Mouse (Mus musculus) erythroblast, embryonic 14.5 days (primary cell): ENCODE measurements around the gene Sarm1. TPM values are rescaled to one million over a fixed set of nuclear protein-coding genes. Genes with fewer than 3 reads are reported as not detected.

Experiments used
- H3K27me3 ChIP-seq: 2 replicates; pipeline ENCODE4 v1.6.1; 2012; ENCODE audit warnings: inconsistent platforms; ENCODE audit not compliant: control insufficient read depth
- H3K36me3 ChIP-seq: 2 replicates; pipeline ENCODE4 v1.6.1; 2012; ENCODE audit warnings: mild to moderate bottlenecking, inconsistent platforms; ENCODE audit not compliant: control insufficient read depth
- H3K4me1 ChIP-seq: 2 replicates; pipeline ENCODE4 v1.6.1; 2012; ENCODE audit warnings: inconsistent platforms; ENCODE audit not compliant: control insufficient read depth
- H3K4me3 ChIP-seq: replicated peaks from 2 replicates; pipeline ENCODE3; 2012; ENCODE audit warnings: moderate library complexity, mild to moderate bottlenecking, inconsistent platforms
- H3K9me3 ChIP-seq: 2 replicates; pipeline ENCODE4 v1.6.1; 2012; ENCODE audit warnings: low read length, inconsistent platforms, mixed read lengths; ENCODE audit not compliant: control insufficient read depth
- GATA1 ChIP-seq: IDR thresholded peaks from 2 replicates; pipeline ENCODE4 v1.6.1; 2012; ENCODE audit warnings: low read length, inconsistent platforms, mixed read lengths
- TAL1 ChIP-seq: IDR thresholded peaks from 3 replicates; pipeline ENCODE4 v1.6.1; 2012; ENCODE audit warnings: low read length, inconsistent platforms, mixed read lengths
- polyA plus RNA-seq: library from polyadenylated mRNA; stranded (reverse); fragments of >175 nt; gene quantifications from 2 replicates; pipeline ENCODE4 v1.2.3, GENCODE M21; 2012

The Sarm1 gene
- polyA plus RNA-seq, 1 experiment: not detected

- peaks cover 14% of the 10 kb centered on the region for H3K4me1 ChIP-seq
- TF ChIP-seq TAL1 (no peak), GATA1 (no peak)
- peak within 1 kb of the TSS; percentile 52 for H3K4me3 ChIP-seq
- H3K36me3 ChIP-seq: no peaks in the 10 kb centered on the region; the same call in 1 of the 2 replicates
- H3K27me3 ChIP-seq: peaks cover 69% of the 10 kb centered on the region
- peaks cover 4% of the 10 kb centered on the region; the same call in 1 of the 2 replicates for H3K9me3 ChIP-seq
Observed at GRCm38 (mm10) chr11:78499004-78499403, 1.4 kb upstream of the Sarm1 start, which contains the start of gene Vtn. Gene Vtn (plus strand): TSS chr11:78499091.

- Histone ChIP-seq H3K36me3 (no peaks in the 10 kb centered on the region; the same call in 1 of the 2 replicates), H3K27me3 (peaks cover 74% of the 10 kb centered on the region), H3K4me1 (peaks cover 14% of the 10 kb centered on the region), H3K4me3 (peak overlapping the region; percentile 43), H3K9me3 (peaks cover 4% of the 10 kb centered on the region; the same call in 1 of the 2 replicates)
- TF ChIP-seq TAL1 (no peak), GATA1 (no peak)
Observed at GRCm38 (mm10) chr11:78497071-78497541, 448 bp downstream of the Sarm1 start.

GRCm38 (mm10) chr11:78495904-78496303, 1.6 kb downstream of the Sarm1 start:
- Histone ChIP-seq H3K27me3 (peaks cover 84% of the 10 kb centered on the region), H3K9me3 (peaks cover 4% of the 10 kb centered on the region; the same call in 1 of the 2 replicates), H3K4me3 (no peak overlapping the region), H3K4me1 (peaks cover 14% of the 10 kb centered on the region), H3K36me3 (no peaks in the 10 kb centered on the region; the same call in 1 of the 2 replicates)
- no peak for TF ChIP-seq GATA1
- no peak for TF ChIP-seq TAL1

- Histone ChIP-seq H3K4me1 (0 out of 2 replicates have a peak, but pooled peaks cover 3% of the 10 kb centered on the region), H3K36me3 (no peaks in the 10 kb centered on the region), H3K4me3 (no peak overlapping the region), H3K27me3 (peaks cover 85% of the 10 kb centered on the region), H3K9me3 (no peaks in the 10 kb centered on the region)
- TF ChIP-seq TAL1 (no peak), GATA1 (no peak)
Observed at GRCm38 (mm10) chr11:78490781-78491241, 6.7 kb downstream of the Sarm1 start.

GRCm38 (mm10) chr11:78488168-78488567, 9.4 kb downstream of the Sarm1 start:
- no peak overlapping the region for H3K4me3 ChIP-seq
- no peak for TF ChIP-seq TAL1
- no peak for TF ChIP-seq GATA1
- H3K27me3 ChIP-seq: peaks cover 78% of the 10 kb centered on the region
- 0 out of 2 replicates have a peak, but pooled peaks cover 3% of the 10 kb centered on the region for H3K4me1 ChIP-seq
- H3K36me3 ChIP-seq: no peaks in the 10 kb centered on the region
- no peaks in the 10 kb centered on the region for H3K9me3 ChIP-seq

- Histone ChIP-seq H3K4me1 (no peaks in the 10 kb centered on the region), H3K27me3 (peaks cover 43% of the 10 kb centered on the region), H3K4me3 (no peak overlapping the region), H3K36me3 (no peaks in the 10 kb centered on the region), H3K9me3 (no peaks in the 10 kb centered on the region)
- no peak for TF ChIP-seq TAL1
- TF ChIP-seq GATA1: no peak
Observed at GRCm38 (mm10) chr11:78483639-78484038, 13.9 kb downstream of the Sarm1 start.

GRCm38 (mm10) chr11:78475289-78475688, 22.3 kb downstream of the Sarm1 start:
- Histone ChIP-seq H3K27me3 (no peaks in the 10 kb centered on the region), H3K36me3 (no peaks in the 10 kb centered on the region), H3K4me3 (no peak overlapping the region), H3K4me1 (no peaks in the 10 kb centered on the region), H3K9me3 (no peaks in the 10 kb centered on the region)
- TF ChIP-seq TAL1: no peak
- no peak for TF ChIP-seq GATA1

GRCm38 (mm10) chr11:78471326-78472103, 26.0 kb downstream of the Sarm1 start:
- Histone ChIP-seq H3K9me3 (no peaks in the 10 kb centered on the region), H3K27me3 (no peaks in the 10 kb centered on the region), H3K36me3 (no peaks in the 10 kb centered on the region), H3K4me1 (peaks cover under 1% of the 10 kb centered on the region), H3K4me3 (no peak overlapping the region)
- TF ChIP-seq GATA1: no peak

- Histone ChIP-seq H3K36me3 (no peaks in the 10 kb centered on the region), H3K27me3 (no peaks in the 10 kb centered on the region), H3K4me3 (no peak overlapping the region), H3K4me1 (peaks cover 34% of the 10 kb centered on the region), H3K9me3 (no peaks in the 10 kb centered on the region)
- TF ChIP-seq GATA1: no peak
- no peak for TF ChIP-seq TAL1
Observed at GRCm38 (mm10) chr11:78467932-78468331, 29.6 kb downstream of the Sarm1 start.
